Mouse (Mus musculus) kidney, adult 9 months (tissue): ENCODE measurements at regions not wholly inside any gene's neighbourhood (a gene's known extent, or its start where the extent isn't known, plus 50 kb on each side); places are given as distances from the start of the nearest gene placed in this dataset.

Experiments used
- DNase-seq: peaks from one replicate; pipeline ENCODE4 v3.0.0; 2022

DNA sequence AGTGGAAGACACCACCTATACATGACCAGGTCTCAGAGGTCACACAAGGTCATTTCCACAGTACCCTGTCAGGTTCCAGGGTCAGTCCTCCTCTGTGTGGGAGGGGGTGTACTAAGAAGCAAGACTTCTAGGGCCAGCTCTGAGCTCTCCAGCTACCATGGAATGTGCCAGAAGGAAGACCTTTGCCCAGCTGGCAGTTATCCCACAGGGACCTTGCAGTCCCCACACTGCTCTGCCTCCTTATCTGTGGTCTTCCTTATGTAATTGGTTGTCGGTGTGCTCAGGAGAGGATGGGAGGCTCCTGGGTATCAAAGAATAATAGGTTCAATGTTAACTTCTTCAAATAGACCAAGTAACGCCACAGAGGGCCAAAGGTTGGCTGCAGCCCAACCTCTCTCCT lies 175.3 kb downstream of the Tomm20 start:
- DNase-seq, result peak; percentile 83

DNA sequence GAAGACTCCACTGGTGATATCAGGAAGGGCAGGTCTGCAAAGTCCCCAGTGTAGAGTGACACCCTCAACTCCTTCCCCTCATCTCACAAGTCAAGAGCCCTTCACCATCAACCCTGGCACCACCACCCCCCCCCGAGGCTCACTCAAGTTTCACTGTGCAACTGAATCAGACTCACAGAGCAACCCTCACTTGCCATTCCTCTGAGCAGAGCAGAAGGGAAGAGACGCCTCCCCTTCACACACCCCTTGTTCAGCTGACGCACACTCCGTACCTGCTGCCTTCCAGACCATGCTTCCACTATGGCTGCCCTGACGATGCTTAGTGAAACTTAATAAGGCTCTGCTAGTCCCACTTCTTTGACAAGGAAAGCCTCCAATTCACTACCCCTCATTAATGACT lies 174.4 kb upstream of the Irf2bp2 start:
- no peak for DNase-seq

DNA sequence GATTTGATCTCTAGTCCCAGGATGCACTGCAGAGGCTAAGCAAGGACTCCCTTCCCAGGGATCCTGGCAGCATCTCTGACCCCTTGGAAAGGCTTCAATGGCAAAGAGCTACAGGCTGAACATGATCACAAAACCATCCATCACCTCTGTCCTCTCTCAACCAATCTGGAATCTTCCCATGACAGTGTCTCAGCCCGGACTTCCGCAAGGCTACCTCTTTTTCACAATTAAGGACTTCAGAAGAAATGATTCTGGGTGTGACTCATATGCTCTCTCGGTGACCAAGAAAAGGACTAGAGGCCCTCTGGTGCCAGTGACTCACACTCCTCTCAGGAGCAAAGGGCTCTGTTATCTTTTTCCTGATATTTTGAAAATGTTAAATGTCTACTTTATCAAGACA lies 173.6 kb upstream of the Irf2bp2 start:
- DNase-seq, result no peak

- no peak for DNase-seq
These were observed 172.0 kb upstream of the Irf2bp2 start for GRCm38 (mm10) chr8:126765693-126766238.

DNA sequence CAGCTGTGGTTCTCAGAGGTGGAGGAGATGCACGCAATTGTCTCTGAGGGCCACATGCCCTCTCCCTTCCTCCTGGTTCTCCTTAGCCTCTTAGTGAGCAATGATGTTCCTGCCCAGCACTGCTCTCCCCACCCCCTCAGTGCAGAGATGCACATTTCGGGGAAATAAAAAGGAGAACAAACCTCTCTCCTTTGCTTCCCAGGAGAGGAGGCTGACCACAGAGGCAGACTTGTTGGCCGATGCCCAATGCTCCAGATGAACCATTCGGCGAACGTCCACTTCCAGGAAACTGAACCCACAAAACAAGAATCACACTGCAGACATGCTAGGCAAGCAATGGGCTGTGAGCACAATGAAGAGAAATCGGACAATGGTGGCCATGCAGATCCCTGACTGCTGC lies 169.8 kb upstream of the Irf2bp2 start:
- no peak for DNase-seq

- DNase-seq, result peak; percentile 33
These were observed 165.9 kb upstream of the Irf2bp2 start for GRCm38 (mm10) chr8:126759711-126760110.

DNA sequence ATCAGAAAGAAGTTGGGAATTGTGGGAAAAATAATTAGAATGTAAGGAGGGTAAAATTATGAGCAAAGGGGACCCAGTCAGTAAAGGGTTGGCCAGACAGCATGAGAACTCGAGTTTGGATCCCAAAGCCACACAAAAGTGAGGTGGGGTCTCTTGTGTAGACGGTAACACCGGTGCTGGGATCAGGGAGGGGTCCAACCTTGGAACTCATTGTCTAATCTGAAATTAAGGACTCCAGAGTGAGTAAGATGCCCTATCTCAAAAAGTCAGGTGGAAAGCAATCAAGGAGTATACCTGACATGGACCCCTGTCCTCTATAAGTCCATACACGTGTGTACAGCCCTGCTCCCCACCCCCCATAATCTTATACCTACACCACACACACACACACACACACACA lies 165.2 kb upstream of the Irf2bp2 start:
- DNase-seq, result no peak

- peak; percentile 40 for DNase-seq
These were observed 164.4 kb upstream of the Irf2bp2 start for GRCm38 (mm10) chr8:126757951-126758757.

DNA sequence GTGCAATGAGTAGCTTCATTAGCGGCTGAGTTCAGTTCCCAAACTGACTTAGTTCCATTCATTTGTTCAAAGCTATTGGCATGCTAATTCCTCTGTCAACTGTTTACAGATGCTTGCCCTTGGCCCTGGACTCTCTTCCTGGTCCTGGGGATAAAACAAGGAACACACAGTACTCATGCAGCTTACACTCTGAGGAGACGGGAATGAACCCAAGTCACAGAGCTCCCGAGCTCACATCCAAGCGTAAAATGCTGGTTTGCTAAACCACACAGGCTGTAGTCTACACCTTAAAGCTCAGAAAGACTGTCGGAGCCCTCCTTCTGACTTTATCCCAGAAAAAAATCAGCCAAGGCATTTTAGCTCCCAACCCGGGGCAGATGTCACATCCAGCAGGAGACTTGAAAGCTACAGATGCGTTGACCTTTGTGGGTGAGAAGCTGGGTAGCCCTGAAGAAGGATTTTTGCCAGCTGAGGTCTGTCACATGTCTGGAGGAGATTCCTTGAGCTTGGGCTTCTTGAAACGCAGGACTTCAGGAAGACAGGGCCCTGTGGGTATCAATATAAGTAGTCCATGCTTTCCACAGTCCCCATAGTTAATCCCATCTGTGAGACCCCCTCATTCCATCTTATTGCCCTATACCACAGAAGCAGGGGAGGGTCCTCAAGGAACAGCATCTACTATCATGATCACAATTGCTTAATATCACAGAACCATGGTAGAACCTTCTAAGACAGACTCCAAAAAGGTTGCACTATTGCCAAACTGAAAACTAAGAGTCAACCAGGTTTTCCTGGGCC lies 162.7 kb upstream of the Irf2bp2 start:
- no peak for DNase-seq

DNA sequence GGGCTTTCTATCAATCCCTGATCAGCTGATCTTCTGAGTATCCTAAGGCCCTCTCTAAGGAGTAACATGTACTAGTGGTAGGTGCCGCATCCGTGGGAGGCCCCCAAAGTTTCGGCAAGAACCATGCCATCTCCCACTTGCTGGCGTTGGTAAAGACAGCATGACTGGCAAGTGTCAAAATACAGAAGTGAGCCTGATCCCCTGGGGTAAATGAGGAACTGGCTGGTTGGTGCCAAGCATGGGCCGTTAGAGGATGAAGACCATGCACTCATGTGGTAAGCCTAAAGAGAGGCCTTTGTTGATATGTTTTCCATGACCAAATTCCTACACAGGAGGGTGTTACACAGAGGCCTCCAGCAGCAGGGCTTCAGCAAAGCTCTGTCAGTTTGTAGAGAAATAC lies 161.9 kb upstream of the Irf2bp2 start:
- DNase-seq, result no peak

DNA sequence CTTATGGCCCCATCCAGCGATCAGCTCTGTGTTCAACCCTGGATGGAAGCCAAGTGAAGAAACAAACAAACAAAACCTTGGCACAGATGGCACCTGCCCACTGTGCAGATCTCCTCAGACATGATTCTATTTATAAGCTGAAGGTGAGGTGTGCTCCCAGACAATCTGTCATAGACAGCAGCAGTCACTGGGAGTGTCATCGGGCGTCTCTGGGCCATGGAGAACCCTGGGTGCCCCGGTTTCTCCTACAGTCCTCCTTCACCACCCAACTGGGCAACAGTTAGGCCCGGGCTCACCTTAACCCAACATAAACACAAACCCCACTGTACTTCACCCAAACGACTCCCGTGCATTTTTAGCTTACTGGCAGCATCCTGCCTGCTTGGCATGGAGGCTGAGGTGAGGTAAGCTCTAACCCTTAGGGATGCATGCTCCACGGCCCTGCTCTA lies 160.6 kb upstream of the Irf2bp2 start:
- DNase-seq, result no peak

GRCm38 (mm10) chr8:126753059-126753855 lies 159.5 kb upstream of the Irf2bp2 start:
- no peak for DNase-seq

GRCm38 (mm10) chr8:126751416-126752140 lies 157.8 kb upstream of the Irf2bp2 start:
- no peak for DNase-seq

DNA sequence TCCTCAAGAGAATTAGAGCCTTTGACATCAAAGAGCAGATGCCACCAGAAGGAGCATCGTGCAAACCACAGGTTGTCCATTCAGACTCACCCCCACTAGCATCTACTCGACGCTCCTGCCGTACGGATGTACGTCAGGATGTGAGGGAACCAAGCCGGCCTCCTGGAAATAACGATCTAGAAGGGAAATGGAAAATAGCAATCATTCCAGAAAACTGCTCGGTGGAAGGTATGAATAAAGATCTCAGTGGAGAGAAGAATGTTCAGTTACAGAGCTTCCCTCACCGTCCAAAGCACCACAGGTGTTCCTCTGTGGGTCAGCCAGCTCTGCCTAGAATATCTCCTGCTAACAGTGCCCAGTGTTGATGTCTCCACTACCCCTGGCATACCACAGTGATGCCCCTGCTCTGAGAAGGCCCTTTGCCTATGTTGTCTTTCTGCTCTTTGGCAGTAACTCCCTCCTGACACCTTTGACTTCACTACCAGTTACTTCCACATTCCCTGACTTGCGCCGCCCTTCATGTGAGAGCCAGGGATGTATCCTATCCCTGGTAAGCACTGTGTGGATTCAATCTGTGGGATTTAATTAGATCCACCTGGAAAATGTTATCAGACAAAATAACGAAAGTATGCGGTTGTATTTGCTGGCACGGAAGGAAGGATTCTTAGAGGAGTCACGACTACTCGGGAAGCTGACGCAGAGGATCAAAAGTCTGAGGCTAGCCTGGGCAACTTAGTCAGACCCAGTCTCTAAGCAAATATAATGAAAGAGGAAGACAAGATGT lies 152.4 kb upstream of the Irf2bp2 start:
- DNase-seq, result no peak

DNA sequence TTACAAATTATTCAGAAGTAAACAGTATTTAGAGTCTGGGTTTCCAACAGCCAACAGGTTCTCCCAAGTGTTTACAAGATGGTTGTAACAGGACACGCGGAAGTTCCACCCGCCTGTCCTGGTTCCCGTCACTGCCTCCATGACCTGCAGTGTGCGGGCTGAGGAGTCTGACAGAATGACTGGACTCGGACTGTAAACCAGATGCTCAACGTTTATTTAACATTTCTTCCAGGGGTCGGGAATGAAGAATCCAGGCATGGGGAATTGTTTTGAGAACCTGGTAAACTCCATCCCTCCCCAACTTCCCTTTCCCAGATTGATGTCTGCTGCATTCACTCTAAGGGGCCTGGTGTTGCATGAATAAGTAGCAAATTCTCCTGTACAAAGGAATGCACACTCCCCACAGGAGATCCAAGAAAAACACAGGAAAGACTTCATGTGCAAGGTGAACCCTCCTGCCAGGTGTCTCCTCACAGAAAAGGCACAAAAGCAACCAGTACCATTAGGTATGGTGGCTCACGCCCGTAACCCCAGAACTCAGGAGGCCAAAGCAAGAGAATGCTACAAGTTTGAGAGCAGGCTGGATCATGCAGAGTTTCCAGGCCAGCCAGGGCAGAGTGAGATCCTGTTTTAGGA lies 151.1 kb upstream of the Irf2bp2 start:
- no peak for DNase-seq

GRCm38 (mm10) chr8:126743296-126743695 lies 149.5 kb upstream of the Irf2bp2 start:
- no peak for DNase-seq

GRCm38 (mm10) chr8:126742081-126742480 lies 148.3 kb upstream of the Irf2bp2 start:
- no peak for DNase-seq

GRCm38 (mm10) chr8:126741031-126741430 lies 147.2 kb upstream of the Irf2bp2 start:
- peak; percentile 82 for DNase-seq

DNA sequence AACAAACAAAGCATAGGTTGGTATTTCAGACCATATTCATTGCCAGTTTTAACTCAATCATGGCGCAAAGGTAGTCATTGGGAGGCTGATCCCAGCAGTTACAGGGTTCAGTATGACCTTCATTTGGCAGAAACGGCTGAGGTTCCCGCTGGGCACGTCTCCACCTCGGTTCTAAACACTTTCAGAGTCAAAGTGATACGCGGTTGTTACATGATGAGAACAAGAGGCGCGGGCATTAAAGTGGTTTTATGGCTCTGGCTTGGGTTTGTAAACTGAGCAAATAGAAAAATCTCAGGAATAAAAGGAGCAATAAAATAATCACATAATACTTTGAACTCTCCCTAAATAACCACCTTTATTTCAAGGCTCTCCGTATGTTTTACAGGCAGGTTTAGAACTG lies 146.0 kb upstream of the Irf2bp2 start:
- no peak for DNase-seq

GRCm38 (mm10) chr8:126737032-126737431 lies 143.2 kb upstream of the Irf2bp2 start:
- no peak for DNase-seq

DNA sequence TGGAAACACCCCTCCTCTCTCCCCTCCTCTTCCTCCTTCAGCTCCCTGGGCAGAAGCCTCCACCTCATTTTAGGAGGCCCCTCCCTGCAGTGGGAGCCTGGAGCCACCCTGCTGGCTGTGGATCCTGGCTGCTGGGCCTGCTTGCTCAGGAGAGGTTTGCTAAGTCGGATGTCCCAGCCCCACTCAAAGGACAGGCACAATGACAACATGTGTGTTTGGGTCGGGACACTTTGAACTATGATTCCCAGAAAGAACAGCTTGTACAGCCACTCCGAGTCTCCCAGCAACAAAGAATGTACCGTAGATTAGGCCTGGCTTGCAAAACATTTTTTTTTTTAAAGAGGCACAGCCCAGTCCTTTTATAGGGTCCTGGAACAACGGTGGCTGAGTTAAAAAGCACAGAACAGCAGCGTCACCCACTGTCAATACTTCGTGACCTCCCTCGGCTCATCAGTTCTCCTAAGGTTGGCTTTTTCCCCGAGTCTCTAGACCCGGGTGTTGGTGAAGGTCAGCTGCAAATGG lies 142.7 kb upstream of the Irf2bp2 start:
- peak; percentile 95 for DNase-seq
